Mouse (Mus musculus) midbrain, embryonic 16.5 days (tissue): ENCODE results near the gene Reg4. TPM values are rescaled to one million over a fixed set of nuclear protein-coding genes. Genes with fewer than 3 reads are reported as not detected.

Source experiments
- ATAC-seq: fragments of 200-750 bp; cut with Nextera tagmentation; 2 replicates; pipeline ENCODE4 v1.8.0; 2017; ENCODE audit warnings: moderate TSS enrichment
- H3K27ac ChIP-seq: fragments of 300-500 bp; sonication (generic); 2 replicates; pipeline ENCODE4 v1.5.1; 2014; ENCODE audit warnings: mild to moderate bottlenecking, low read length, mixed read lengths
- H3K27me3 ChIP-seq: fragments of 300-500 bp; sonication (generic); 2 replicates; pipeline ENCODE4 v1.6.1; 2014; ENCODE audit warnings: low read depth, low read length, mixed read lengths; ENCODE audit not compliant: control insufficient read depth, insufficient read depth
- H3K36me3 ChIP-seq: fragments of 300-500 bp; sonication (generic); 2 replicates; pipeline ENCODE4 v1.6.1; 2014; ENCODE audit warnings: mild to moderate bottlenecking, low read length, moderate library complexity, mixed read lengths; ENCODE audit not compliant: control insufficient read depth, insufficient read depth
- H3K4me1 ChIP-seq: fragments of 300-500 bp; sonication (generic); 2 replicates; pipeline ENCODE4 v1.6.1; 2014; ENCODE audit warnings: mild to moderate bottlenecking, low read length, mixed read lengths; ENCODE audit not compliant: control insufficient read depth, insufficient read depth
- H3K4me2 ChIP-seq: fragments of 300-500 bp; sonication (generic); 2 replicates; pipeline ENCODE4 v1.6.1; 2014; ENCODE audit warnings: mild to moderate bottlenecking, low read length, mixed read lengths
- H3K4me3 ChIP-seq: fragments of 300-500 bp; sonication (generic); 2 replicates; pipeline ENCODE4 v1.5.1; 2014; ENCODE audit warnings: low read depth, mild to moderate bottlenecking, low read length, moderate library complexity, mixed read lengths
- H3K9ac ChIP-seq: fragments of 300-500 bp; sonication (generic); 2 replicates; pipeline ENCODE4 v1.6.1; 2014; ENCODE audit warnings: low read depth, low read length, mixed read lengths
- H3K9me3 ChIP-seq: fragments of 300-500 bp; sonication (generic); replicated peaks from 2 replicates; pipeline ENCODE4 v1.6.1; 2014; ENCODE audit warnings: mild to moderate bottlenecking, low read length, mixed read lengths; ENCODE audit not compliant: control insufficient read depth, poor library complexity, severe bottlenecking
- WGBS: fragments of 180-500 bp; shearing (Covaris S2); extraction: QIAGEN DNeasy Blood & Tissue Kit; methylation state at CpG from one replicate; pipeline ENCODE4 v1.1.7; 2014; 5-methylcytosine and 5-hydroxymethylcytosine counted together
- polyA plus RNA-seq: library from polyadenylated mRNA; unstranded; fragments of >200 nt; fragmentation: Nextera tagmentation; extraction: Ambion mirVana; gene quantifications from 2 replicates; pipeline ENCODE4 v1.2.1, GENCODE M21; 2015

Reg4 gene
- polyA plus RNA-seq, 1 experiment from 2014 or later, result not detected

- Histone ChIP-seq H3K9me3 (no peaks in the 10 kb centered on the region), H3K27me3 (no peaks in the 10 kb centered on the region), H3K4me2 (no peak overlapping the region), H3K36me3 (no peaks in the 10 kb centered on the region), H3K27ac (no peak overlapping the region), H3K4me3 (no peak overlapping the region), H3K4me1 (no peaks in the 10 kb centered on the region), H3K9ac (no peak overlapping the region)
- ATAC-seq, result no peak
- WGBS, result 94% methylated on average over 8 of the region's 8 CpGs
Observed at GRCm38 (mm10) chr3:98282422-98282821, 60.5 kb downstream of the Reg4 start.

GRCm38 (mm10) chr3:98283205-98283604, 61.2 kb downstream of the Reg4 start:
- WGBS, result 91% methylated on average over 5 of the region's 5 CpGs
- ATAC-seq, result no peak
- Histone ChIP-seq H3K4me2 (no peak overlapping the region), H3K4me1 (no peaks in the 10 kb centered on the region), H3K27me3 (no peaks in the 10 kb centered on the region), H3K27ac (no peak overlapping the region), H3K9ac (no peak overlapping the region), H3K9me3 (no peaks in the 10 kb centered on the region), H3K36me3 (no peaks in the 10 kb centered on the region), H3K4me3 (no peak overlapping the region)

Other genes starting within 250 kb of the Reg4 start
- gene Notch2, start 208.6 kb upstream of the Reg4 start, polyA plus RNA-seq, result 6.6 and 7.0 TPM in 2 replicates
- not detected in 2 replicates for gene Adam30, start 61.5 kb upstream of the Reg4 start, polyA plus RNA-seq
- 16.8 and 18.4 TPM in 2 replicates for gene Hmgcs2, start 58.3 kb downstream of the Reg4 start, polyA plus RNA-seq
- gene Phgdh, start 117.8 kb downstream of the Reg4 start, polyA plus RNA-seq, result 105 and 137 TPM in 2 replicates
- gene Zfp697, start 160.3 kb downstream of the Reg4 start, polyA plus RNA-seq, result 17.7 and 18.2 TPM in 2 replicates
- 0.12 TPM in 1 of 2 replicates, not detected in the other for gene Gm4450, start 235.0 kb downstream of the Reg4 start, polyA plus RNA-seq